Mouse (Mus musculus): ENCODE data around the gene Dvl2. TPM values are rescaled to one million over a fixed set of nuclear protein-coding genes. Genes with fewer than 3 reads are reported as not detected.

Dvl2 gene
- polyA plus RNA-seq, 1 experiment = 60.1 TPM

GRCm38 (mm10) chr11:69966860-69967517 is 33.4 kb upstream of the Dvl2 start:
- H3K27me3 ChIP-seq (ENCODE audit: control insufficient read depth, insufficient read depth, low read length, poor library complexity, severe bottlenecking) = no peaks in the 10 kb centered on the region
- no peak overlapping the region for H3K27ac ChIP-seq (ENCODE audit: insufficient read depth, low read length)
- H3K4me3 ChIP-seq (ENCODE audit: low read depth, low read length) = peak overlapping the region; percentile 68
- no peaks in the 10 kb centered on the region for H3K9me3 ChIP-seq (replicated peaks; ENCODE audit: control insufficient read depth, insufficient read depth, low read length, poor library complexity, severe bottlenecking)
- H3K9ac ChIP-seq (ENCODE audit: low read depth, poor library complexity, severe bottlenecking) = peak overlapping the region; percentile 49
- H3K36me3 ChIP-seq (ENCODE audit: control insufficient read depth, insufficient read depth, low read length, poor library complexity, severe bottlenecking) = peaks cover 29% of the 10 kb centered on the region
- TF ChIP-seq EP300 (IDR thresholded peaks at IDR 0.05; ENCODE audit: insufficient read depth, low read depth, low read length) (no peak), POLR2A (IDR thresholded peaks at IDR 0.05; ENCODE audit: insufficient read depth, low read length) (no peak), CTCF (IDR thresholded peaks at IDR 0.05; ENCODE audit: low read depth, low read length) (no peak)
- H3K4me1 ChIP-seq (ENCODE audit: control insufficient read depth, insufficient read depth, low read length) = no peaks in the 10 kb centered on the region

DNA sequence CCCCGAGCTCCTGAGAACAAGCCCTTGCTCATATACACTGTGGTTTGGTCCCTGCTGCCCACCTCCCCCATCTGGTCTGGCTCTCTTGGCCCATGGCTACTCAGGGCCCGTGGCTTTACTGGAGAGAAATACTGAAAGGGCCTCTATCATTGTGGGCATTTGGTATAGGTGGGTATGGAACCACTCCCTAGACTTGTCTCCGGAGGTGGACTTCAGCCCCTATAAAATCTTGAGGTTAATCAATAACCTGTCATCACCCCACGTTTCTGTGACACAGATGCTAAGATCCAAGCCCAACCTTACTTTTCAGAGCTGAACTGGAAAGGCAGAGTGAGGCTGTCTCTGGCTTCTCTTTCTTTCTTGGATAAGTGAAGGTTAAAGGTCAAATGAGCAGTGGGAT is 31.6 kb upstream of the Dvl2 start:
- H3K9me3 ChIP-seq (replicated peaks; ENCODE audit: control insufficient read depth, insufficient read depth, low read length, poor library complexity, severe bottlenecking) = no peaks in the 10 kb centered on the region
- no peak overlapping the region for H3K4me3 ChIP-seq (ENCODE audit: low read depth, low read length)
- H3K9ac ChIP-seq (ENCODE audit: low read depth, poor library complexity, severe bottlenecking) = no peak overlapping the region
- H3K36me3 ChIP-seq (ENCODE audit: control insufficient read depth, insufficient read depth, low read length, poor library complexity, severe bottlenecking) = peaks cover 44% of the 10 kb centered on the region
- no peak overlapping the region for H3K27ac ChIP-seq (ENCODE audit: insufficient read depth, low read length)
- H3K27me3 ChIP-seq (ENCODE audit: control insufficient read depth, insufficient read depth, low read length, poor library complexity, severe bottlenecking) = no peaks in the 10 kb centered on the region
- TF ChIP-seq CTCF (IDR thresholded peaks at IDR 0.05; ENCODE audit: low read depth, low read length) = no peak
- H3K4me1 ChIP-seq (ENCODE audit: control insufficient read depth, insufficient read depth, low read length) = no peaks in the 10 kb centered on the region

DNA sequence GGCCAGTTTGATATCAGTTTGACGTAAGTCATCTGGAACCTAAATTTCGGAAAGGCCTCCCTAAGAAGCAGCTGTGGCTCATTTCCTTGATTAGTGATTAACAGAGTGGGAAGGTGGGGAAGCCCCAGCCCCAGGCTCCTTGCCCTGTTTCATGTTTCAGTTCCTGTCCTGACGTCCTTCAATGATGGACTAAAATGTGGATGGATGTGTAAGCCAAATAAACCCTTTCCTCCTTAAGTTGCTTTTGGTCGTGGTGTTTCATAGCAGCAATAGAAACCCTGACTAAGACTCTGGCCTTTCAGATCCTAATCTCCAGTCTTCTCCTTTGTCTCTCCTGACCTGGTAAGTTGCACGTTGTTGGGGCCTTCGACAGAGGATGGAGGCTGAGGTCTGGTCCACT is 30.2 kb upstream of the Dvl2 start:
- no peaks in the 10 kb centered on the region for H3K27me3 ChIP-seq (ENCODE audit: control insufficient read depth, insufficient read depth, low read length, poor library complexity, severe bottlenecking)
- H3K9me3 ChIP-seq (replicated peaks; ENCODE audit: control insufficient read depth, insufficient read depth, low read length, poor library complexity, severe bottlenecking) = no peaks in the 10 kb centered on the region
- H3K9ac ChIP-seq (ENCODE audit: low read depth, poor library complexity, severe bottlenecking) = no peak overlapping the region
- H3K4me1 ChIP-seq (ENCODE audit: control insufficient read depth, insufficient read depth, low read length) = no peaks in the 10 kb centered on the region
- peaks cover 55% of the 10 kb centered on the region for H3K36me3 ChIP-seq (ENCODE audit: control insufficient read depth, insufficient read depth, low read length, poor library complexity, severe bottlenecking)
- no peak for TF ChIP-seq POLR2A (IDR thresholded peaks at IDR 0.05; ENCODE audit: insufficient read depth, low read length)
- no peak for TF ChIP-seq EP300 (IDR thresholded peaks at IDR 0.05; ENCODE audit: insufficient read depth, low read depth, low read length)
- no peak for TF ChIP-seq CTCF (IDR thresholded peaks at IDR 0.05; ENCODE audit: low read depth, low read length)
- no peak overlapping the region for H3K27ac ChIP-seq (ENCODE audit: insufficient read depth, low read length)
- H3K4me3 ChIP-seq (ENCODE audit: low read depth, low read length) = no peak overlapping the region

GRCm38 (mm10) chr11:69970775-69971174 is 29.6 kb upstream of the Dvl2 start:
- H3K4me1 ChIP-seq (ENCODE audit: control insufficient read depth, insufficient read depth, low read length) = no peaks in the 10 kb centered on the region
- H3K9me3 ChIP-seq (replicated peaks; ENCODE audit: control insufficient read depth, insufficient read depth, low read length, poor library complexity, severe bottlenecking) = no peaks in the 10 kb centered on the region
- no peaks in the 10 kb centered on the region for H3K27me3 ChIP-seq (ENCODE audit: control insufficient read depth, insufficient read depth, low read length, poor library complexity, severe bottlenecking)
- H3K4me3 ChIP-seq (ENCODE audit: low read depth, low read length) = no peak overlapping the region
- peaks cover 61% of the 10 kb centered on the region for H3K36me3 ChIP-seq (ENCODE audit: control insufficient read depth, insufficient read depth, low read length, poor library complexity, severe bottlenecking)
- H3K27ac ChIP-seq (ENCODE audit: insufficient read depth, low read length) = no peak overlapping the region
- H3K9ac ChIP-seq (ENCODE audit: low read depth, poor library complexity, severe bottlenecking) = no peak overlapping the region
- TF ChIP-seq POLR2A (IDR thresholded peaks at IDR 0.05; ENCODE audit: insufficient read depth, low read length) (no peak), EP300 (IDR thresholded peaks at IDR 0.05; ENCODE audit: insufficient read depth, low read depth, low read length) (no peak), CTCF (IDR thresholded peaks at IDR 0.05; ENCODE audit: low read depth, low read length) (no peak)

- H3K36me3 ChIP-seq (ENCODE audit: control insufficient read depth, insufficient read depth, low read length, poor library complexity, severe bottlenecking) = peaks cover 51% of the 10 kb centered on the region
- no peak for TF ChIP-seq EP300 (IDR thresholded peaks at IDR 0.05; ENCODE audit: insufficient read depth, low read depth, low read length)
- TF ChIP-seq CTCF (IDR thresholded peaks at IDR 0.05; ENCODE audit: low read depth, low read length) = no peak
- TF ChIP-seq POLR2A (IDR thresholded peaks at IDR 0.05; ENCODE audit: insufficient read depth, low read length) = no peak
- no peak overlapping the region for H3K27ac ChIP-seq (ENCODE audit: insufficient read depth, low read length)
- no peaks in the 10 kb centered on the region for H3K4me1 ChIP-seq (ENCODE audit: control insufficient read depth, insufficient read depth, low read length)
- H3K27me3 ChIP-seq (ENCODE audit: control insufficient read depth, insufficient read depth, low read length, poor library complexity, severe bottlenecking) = no peaks in the 10 kb centered on the region
- H3K9ac ChIP-seq (ENCODE audit: low read depth, poor library complexity, severe bottlenecking) = no peak overlapping the region
- H3K9me3 ChIP-seq (replicated peaks; ENCODE audit: control insufficient read depth, insufficient read depth, low read length, poor library complexity, severe bottlenecking) = no peaks in the 10 kb centered on the region
- no peak overlapping the region for H3K4me3 ChIP-seq (ENCODE audit: low read depth, low read length)
These were observed 25.5 kb upstream of the Dvl2 start for GRCm38 (mm10) chr11:69974907-69975306.

DNA sequence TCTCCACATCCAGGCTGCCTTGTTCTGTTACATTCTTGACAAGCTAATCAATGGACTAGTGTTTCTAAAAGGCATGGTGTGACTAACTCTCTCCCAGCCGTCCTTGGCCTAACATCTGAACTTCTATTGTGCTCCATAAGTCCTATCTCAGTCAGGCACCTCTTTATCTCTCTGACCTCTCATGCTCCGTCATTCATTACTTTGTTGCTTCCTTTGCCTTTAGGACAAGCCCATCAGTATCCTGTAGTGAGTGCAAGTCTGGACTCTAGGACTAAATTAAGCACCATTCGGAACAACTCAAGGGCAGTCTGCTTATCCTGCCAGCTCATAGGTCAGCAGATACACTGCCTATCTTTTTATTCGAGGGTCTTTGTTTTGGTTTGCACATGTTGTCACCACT is 24.1 kb upstream of the Dvl2 start:
- no peak overlapping the region for H3K27ac ChIP-seq (ENCODE audit: insufficient read depth, low read length)
- TF ChIP-seq CTCF (IDR thresholded peaks at IDR 0.05; ENCODE audit: low read depth, low read length) = no peak
- no peak for TF ChIP-seq EP300 (IDR thresholded peaks at IDR 0.05; ENCODE audit: insufficient read depth, low read depth, low read length)
- TF ChIP-seq POLR2A (IDR thresholded peaks at IDR 0.05; ENCODE audit: insufficient read depth, low read length) = no peak
- H3K4me3 ChIP-seq (ENCODE audit: low read depth, low read length) = no peak overlapping the region
- H3K9ac ChIP-seq (ENCODE audit: low read depth, poor library complexity, severe bottlenecking) = no peak overlapping the region
- no peaks in the 10 kb centered on the region for H3K9me3 ChIP-seq (replicated peaks; ENCODE audit: control insufficient read depth, insufficient read depth, low read length, poor library complexity, severe bottlenecking)
- no peaks in the 10 kb centered on the region for H3K4me1 ChIP-seq (ENCODE audit: control insufficient read depth, insufficient read depth, low read length)
- H3K27me3 ChIP-seq (ENCODE audit: control insufficient read depth, insufficient read depth, low read length, poor library complexity, severe bottlenecking) = no peaks in the 10 kb centered on the region
- H3K36me3 ChIP-seq (ENCODE audit: control insufficient read depth, insufficient read depth, low read length, poor library complexity, severe bottlenecking) = peaks cover 45% of the 10 kb centered on the region
